Mouse (Mus musculus) myocyte (in vitro differentiated cells): ENCODE measurements at regions not wholly inside any gene's neighbourhood (a gene's known extent, or its start where the extent isn't known, plus 50 kb on each side); places are given as distances from the start of the nearest gene placed in this dataset.

Experiments used
- E2F4 ChIP-seq: IDR thresholded peaks from one replicate; pipeline ENCODE4 v1.6.1; 2011; ENCODE audit warnings: mild to moderate bottlenecking, control low read depth, moderate library complexity; ENCODE audit not compliant: insufficient read depth
- MAX ChIP-seq: IDR thresholded peaks from one replicate; pipeline ENCODE4 v1.6.1; 2011; ENCODE audit warnings: low read depth, mild to moderate bottlenecking, control low read depth
- MYOD1 ChIP-seq, 3 experiments: IDR thresholded peaks; one replicate each; pipeline ENCODE4 v1.6.1; 2011; ENCODE audit warnings: control low read depth in 2 of 3, low read depth in 2 of 3, mild to moderate bottlenecking in 2 of 3, moderate library complexity in 1 of 3; ENCODE audit not compliant: insufficient read length in 2 of 3, control insufficient read depth in 1 of 3
- MYOG ChIP-seq, 3 experiments: IDR thresholded peaks; one replicate each; pipeline ENCODE4 v1.6.1; 2011; ENCODE audit warnings: control low read depth in 2 of 3, low read depth in 2 of 3, mild to moderate bottlenecking in 2 of 3; ENCODE audit not compliant: insufficient read length in 2 of 3, control insufficient read depth in 1 of 3, insufficient read depth in 1 of 3
- POLR2A ChIP-seq: IDR thresholded peaks from one replicate; pipeline ENCODE4 v1.6.1; 2011; ENCODE audit warnings: low read depth, mild to moderate bottlenecking, control low read depth, moderate library complexity; ENCODE audit not compliant: insufficient read length
- POLR2AphosphoS2 ChIP-seq: IDR thresholded peaks from one replicate; pipeline ENCODE4 v1.6.1; 2011; ENCODE audit warnings: low read depth, control low read depth; ENCODE audit not compliant: insufficient read length
- TCF12 ChIP-seq: IDR thresholded peaks from one replicate; pipeline ENCODE4 v1.6.1; 2011; ENCODE audit warnings: mild to moderate bottlenecking, control low read depth; ENCODE audit not compliant: poor library complexity, insufficient read depth, severe bottlenecking
- USF1 ChIP-seq: IDR thresholded peaks from one replicate; pipeline ENCODE4 v1.6.1; 2011; ENCODE audit warnings: low read depth, mild to moderate bottlenecking, control low read depth, moderate library complexity

- no peak for TF ChIP-seq E2F4
- TF ChIP-seq POLR2A: no peak
- no peak for TF ChIP-seq MYOG (IDR thresholded peaks at IDR 0.05; ENCODE audit: control insufficient read depth in 1 of 3, insufficient read depth in 1 of 3, insufficient read length in 2 of 3, low read depth in 2 of 3)
- TF ChIP-seq TCF12: no peak
- TF ChIP-seq MYOD1 (IDR thresholded peaks at IDR 0.05; ENCODE audit: control insufficient read depth in 1 of 3, insufficient read length in 2 of 3, low read depth in 2 of 3): no peak
- TF ChIP-seq USF1: no peak
- no peak for TF ChIP-seq POLR2AphosphoS2
- no peak for TF ChIP-seq MAX
These were observed 127.1 kb downstream of the Ube2e3 start for GRCm38 (mm10) chr2:78994800-78995555.
